Mouse (Mus musculus) heart, postnatal 10 days (tissue): Measurements from ENCODE around the gene Rbp1. TPM values are rescaled to one million over a fixed set of nuclear protein-coding genes. Genes with fewer than 3 reads are reported as not detected.

Source experiments
- DNase-seq, 2 experiments: peaks; one replicate each; pipeline ENCODE4 v3.0.0; 2021
- intact Hi-C: fragments of 180-260 bp; cut with DNase I; formaldehyde crosslinking; loops from one replicate; pipeline ENCODE4 v1.15.1; 2025
- total RNA-seq, 2 experiments: library from RNA; stranded (reverse); gene quantifications; 2 replicates each; pipeline ENCODE4 v1.2.3; 2021

Gene Rbp1
- total RNA-seq = 10 to 100 TPM; 13.1 to 14.6 TPM

DNA sequence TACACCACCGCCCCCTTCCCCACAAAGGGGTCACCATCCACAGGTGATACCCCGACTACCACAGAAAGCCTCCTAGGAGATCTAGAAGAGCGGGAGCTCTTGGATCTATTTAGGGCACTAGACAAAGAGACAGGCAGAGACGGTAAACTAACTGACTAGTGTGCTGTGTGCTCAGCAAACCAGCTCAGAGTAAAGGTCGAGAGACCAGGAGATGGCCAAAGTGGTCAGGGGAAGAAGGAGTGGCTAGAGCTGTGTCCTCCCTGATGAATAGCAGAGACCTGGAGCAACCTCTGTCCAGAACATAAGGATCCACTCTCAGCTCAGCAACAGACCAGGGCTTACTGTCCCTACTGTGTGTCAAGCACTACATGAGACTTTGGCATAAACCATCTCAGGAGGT lies at the start of gene Rbp1:
TSS of gene Rbp1 (plus strand) at position 306 of the 400 bp plus-strand sequence.
- no peak for DNase-seq
- intact Hi-C loops = no loop called here

DNA sequence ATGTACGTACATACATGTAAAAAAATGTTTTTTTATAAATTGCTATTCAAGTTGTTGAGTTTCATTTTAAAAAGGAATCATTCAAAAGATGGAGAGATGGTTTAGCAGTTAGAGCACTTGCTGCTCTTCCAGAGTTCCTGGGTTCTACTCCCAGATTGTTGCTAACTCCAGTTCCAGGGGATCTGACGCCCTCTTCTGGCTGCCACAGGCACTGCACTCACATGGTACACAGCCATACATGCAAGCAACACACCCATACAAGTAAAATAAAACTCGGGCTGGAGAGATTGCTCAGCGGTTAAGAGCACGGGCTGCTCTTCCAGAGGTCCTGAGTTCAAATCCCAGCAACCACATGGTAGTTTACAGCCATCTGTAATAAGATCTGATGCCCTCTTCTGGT lies 49.4 kb upstream of the Rbp1 start:
- intact Hi-C loops = no loop called here
- no peak for DNase-seq

DNA sequence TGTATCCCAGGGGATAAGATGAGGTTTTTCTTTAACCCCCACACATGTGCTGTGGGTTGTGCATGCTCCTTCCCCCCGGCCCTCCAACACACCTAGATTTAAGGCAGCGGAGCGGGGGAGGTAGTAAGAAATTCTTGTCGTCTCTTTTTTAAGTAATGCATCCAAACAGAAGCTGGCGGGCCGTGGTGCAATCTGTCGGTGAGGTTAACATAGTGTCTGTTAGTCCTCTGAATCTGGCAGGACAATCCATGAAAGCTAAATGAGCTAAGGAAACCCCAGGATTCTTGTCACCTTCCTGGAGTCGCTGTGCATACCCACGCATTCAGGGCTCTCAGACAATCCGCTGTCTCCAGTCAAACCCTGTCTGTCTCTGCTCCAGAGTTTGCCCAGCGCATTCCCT lies 47.9 kb upstream of the Rbp1 start:
- intact Hi-C loops = no loop called here
- DNase-seq = no peak

DNA sequence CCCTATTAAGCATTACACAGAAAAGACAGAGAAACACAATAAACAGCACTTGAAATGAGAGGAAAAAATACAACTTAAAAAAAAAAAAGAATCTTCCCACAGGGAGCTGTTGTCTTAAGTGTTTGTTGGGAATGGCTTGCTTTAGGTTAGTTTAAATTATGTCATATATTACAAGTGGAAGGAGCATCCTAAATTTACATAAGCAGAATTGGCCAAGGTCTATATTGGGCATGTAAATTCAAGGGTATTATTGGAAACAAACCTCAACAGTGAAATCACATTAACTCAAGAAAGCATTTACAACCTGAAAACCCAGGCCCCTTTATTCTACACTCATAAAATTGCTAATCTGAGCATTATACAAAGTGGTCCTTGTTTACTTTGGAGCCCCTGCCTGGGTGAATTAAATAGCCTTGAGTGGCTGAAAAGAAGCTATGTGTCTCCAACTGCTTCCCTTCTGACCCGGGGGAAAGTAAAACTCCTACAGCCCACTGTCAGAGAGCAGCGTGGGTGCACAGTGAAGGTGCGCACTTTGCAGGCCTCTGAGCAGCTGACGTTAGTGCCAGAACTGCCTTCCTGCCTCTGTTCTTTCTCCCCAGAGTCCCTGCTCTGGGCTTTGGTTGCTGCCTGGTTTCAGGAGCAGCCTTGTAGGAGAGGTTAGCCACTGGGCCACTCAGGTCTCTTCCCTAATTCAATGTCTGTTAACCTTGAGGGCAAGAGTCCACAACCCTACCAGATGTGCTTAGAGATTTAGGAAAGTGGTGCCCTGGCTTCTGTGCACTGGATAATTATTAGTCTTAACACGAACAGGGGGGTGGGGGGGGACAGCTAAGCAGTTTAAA lies 47.2 kb upstream of the Rbp1 start:
- DNase-seq = no peak
- intact Hi-C loops = no loop called here

DNA sequence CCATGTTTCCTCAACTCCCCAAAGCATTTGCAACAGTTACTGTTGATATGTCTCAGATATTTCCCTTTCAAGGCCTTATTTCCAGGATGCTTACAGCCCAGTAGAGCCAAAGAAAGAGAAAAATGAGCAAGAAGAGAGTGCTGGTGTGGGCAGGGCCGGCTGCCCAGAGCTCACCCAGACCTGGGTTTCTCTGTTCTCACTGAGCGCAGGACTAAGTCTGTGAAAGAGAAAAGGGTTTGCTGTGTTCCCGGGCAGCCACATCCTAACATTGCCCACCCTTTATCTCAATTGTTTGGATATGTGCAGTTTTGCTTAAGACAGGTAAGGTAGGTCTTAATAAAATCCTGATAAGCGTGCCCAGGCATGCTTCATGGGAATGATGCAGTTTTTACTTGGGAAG lies 43.0 kb upstream of the Rbp1 start:
- no peak for DNase-seq
- intact Hi-C loops = no loop called here

DNA sequence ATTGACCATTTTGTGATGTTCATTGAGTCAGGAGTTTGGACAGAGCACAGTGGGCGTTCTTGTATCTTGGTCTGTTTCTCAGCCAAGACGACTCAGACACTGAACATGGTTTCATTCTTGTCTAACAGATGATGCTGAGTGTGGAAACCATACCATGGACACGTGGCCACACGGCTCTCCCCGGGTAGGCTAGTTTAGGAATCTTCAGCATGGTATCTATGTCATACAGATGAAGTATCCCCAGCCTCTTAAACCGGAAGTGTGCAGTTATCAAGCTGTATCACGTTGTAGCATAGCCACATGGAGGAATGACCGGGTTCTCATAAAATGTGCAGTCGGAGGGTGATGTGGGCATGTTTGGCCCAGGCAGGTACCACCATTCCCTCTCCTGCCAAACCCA lies 42.2 kb upstream of the Rbp1 start:
- intact Hi-C loops = no loop called here
- DNase-seq = no peak

DNA sequence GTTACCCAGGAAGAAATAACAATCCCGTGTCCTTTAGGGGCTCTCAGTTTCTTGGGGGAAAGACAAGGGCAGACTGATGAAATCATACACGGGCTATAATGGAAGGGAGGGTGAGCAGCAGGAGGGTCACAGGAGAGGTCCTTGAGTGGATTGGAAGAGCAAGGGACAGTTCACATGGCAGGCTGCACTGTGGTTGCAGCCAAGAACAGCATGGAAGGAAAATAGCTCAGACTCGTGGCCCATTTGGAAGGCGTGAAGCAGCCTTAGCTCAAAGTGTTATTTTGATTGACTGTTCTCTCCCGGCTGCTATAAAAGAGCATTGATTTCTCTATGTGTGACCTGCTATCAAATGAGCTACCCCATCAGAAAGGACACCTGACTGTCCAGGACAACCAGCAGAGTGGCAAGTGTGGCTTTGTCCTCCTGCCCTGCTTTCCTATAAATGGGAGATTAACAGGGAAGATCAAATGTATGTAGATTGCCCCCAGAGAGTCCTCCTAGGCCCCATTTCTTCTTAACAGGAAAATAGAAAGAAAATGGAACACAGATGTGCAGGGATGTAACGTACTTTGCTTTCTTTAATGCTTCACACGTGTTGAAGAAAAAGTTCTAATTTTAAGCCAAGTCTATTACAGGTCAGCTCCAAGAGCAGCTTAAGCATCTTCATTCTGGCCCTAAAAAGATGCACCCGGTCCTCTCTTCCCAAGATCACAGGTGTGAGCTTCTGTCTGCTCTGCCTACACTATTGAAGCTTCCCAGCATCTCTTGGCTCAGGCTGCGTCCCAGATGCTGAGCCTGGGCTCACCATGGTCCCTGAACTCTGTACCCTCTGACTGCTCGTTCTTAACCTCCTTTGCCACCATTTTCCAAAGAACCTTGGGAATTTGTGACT lies 34.8 kb upstream of the Rbp1 start:
- intact Hi-C loops = no loop called here
- DNase-seq = peak; percentile 9 to 11

DNA sequence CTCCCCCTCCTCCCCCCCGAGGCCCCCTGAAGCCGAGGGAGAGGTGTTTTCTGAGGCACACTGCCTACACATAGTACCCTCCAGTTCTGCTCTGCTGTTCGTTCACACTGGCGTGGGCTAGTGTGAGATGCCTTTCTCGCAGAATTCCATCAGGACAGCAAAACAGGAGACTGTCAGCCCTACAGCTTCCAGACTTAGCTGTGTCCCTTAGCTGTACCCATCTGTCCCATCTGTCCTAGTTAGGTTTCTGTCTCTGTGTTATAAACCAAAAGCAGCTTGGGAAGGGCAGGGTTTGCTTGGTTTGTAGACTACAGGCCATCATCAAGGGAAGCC lies 34.2 kb upstream of the Rbp1 start:
- intact Hi-C loops = no loop called here

DNA sequence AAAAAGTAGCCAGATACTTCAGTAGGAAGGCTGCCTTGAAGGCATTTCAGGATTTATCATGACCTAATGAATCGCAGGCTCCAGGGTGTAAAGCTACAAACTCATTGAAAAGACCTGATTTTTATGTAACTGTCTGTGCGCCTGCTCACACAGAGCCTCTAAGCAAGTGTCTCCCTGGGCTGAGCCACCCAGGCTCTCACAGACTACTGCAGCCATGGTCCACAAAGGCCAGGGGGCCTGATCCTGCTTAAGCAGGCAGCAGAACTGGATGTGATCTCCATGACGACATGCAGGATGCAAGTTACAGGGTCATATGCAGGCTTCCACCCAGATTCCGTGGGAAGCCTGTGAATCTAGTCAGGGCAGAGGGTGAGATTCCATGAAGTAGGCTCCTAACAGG lies 29.3 kb upstream of the Rbp1 start:
- DNase-seq = no peak
- intact Hi-C loops = no loop called here

More for the DNA sequence above, 34.2 kb upstream of the Rbp1 start:
- DNase-seq = no peak

DNA sequence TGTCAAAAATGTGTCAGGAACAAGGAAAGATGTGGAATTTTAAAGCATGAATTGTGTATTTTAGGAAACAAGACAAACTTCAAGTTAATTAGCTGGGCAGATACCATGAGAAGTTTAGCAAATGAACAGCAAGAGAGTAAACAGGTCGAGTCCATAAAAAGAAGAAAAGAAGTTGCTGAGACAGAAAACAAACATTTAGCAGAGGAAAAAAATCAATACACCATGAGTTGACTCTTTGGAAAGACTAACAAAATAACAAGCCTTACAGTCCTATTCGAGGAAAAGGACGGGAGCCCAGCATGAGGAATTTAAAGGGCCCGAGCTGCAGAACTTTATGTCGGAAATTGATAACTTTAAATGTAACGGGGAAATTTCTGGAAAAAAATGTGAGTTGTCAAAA lies 25.6 kb upstream of the Rbp1 start:
- intact Hi-C loops = no loop called here
- DNase-seq = no peak

DNA sequence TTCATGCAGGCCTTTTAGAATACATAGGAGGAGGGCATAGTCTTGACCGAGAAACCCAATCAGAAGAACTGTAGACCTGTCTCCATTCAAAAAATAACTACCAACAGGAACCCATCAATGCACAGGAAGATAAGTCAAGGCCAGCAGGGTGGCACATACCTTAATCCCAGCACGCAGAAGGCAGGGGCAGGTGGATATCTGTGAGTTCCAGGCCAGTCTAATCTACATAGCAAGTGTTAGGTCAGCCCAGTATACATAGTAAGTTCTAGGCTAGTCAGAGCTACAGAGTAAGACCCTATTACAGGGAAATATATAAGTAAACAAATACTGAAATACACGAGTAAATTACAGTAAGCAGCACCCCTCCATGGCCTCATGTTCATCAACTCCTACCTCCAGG lies 24.9 kb upstream of the Rbp1 start:
- no peak for DNase-seq
- intact Hi-C loops = no loop called here

DNA sequence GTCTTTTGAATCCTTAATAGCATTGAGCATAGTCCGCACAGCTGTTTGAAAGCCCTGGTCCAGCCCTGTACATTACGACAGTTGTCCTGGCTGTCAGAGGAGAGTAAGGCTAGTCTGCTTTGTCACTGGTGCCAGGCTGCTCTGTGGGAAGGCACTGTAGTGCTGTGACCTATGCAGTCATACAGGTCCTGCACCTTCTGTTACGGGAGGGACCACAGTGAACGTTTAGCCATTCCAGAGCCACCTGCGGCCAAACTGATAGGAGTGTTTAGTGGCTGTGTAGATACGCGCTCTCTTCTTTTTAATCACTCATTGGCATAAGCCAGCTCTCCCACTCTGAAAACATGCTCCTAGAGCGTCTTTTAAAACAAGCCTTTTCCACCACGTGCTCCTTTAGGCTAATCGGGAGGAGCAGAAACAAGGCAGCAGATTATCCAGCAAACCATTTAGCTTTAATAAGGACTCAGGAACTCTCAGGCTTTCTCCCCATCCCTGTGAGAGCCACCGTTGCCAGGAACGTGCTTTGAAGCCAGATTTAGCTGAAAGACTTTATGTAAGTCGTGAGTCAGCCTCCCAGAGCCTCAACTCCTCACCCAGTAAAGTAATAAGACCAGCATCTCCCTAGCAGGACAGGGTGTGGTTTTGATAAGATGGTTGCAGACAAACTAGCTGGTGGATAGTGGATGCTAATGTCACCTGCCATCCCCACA lies 22.4 kb upstream of the Rbp1 start:
- DNase-seq = no peak
- intact Hi-C loops = no loop called here

DNA sequence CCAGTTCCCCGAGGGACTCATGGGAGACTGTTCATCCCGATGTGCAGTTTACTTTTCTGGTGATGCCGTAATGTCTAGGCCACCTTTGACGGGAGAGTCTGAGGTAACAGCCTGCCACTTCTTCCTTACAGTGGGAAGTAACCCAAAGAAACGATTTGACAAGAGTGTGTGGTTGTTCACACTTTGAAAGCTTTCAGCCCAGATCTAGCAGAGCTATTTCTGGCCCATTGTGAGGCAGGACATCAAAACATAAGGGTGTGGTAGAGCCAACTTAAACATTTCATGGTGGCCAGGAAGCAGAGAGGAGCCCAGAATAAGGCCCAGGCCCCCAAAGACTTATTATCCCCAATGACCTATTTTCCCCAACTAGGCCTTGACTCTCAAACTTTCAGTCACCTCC lies 21.1 kb upstream of the Rbp1 start:
- DNase-seq = no peak
- intact Hi-C loops = no loop called here

DNA sequence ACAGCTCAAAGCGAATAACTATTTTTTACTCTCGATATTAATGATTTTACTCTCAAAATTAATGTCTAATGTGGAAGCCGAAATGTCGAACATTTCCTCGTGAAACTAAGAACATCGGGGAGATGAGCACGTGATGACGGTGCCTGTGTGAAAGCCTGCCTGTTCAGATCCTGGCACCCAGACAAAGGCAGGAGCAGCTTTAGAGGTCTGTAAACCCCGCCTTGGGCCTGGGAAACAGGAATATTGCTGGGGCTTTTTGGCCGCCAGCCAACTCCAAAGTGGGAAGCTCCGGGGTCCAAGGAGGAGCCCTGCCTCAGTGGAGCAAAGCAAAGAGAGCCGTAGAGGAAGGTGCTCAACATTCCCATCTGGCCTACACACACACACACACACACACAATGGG lies 15.0 kb upstream of the Rbp1 start:
- intact Hi-C loops = loop anchor here (2.0 kb wide), 1 partner anchor 131 kb away; no protein-coding TSS in a partner anchor
- no peak for DNase-seq

DNA sequence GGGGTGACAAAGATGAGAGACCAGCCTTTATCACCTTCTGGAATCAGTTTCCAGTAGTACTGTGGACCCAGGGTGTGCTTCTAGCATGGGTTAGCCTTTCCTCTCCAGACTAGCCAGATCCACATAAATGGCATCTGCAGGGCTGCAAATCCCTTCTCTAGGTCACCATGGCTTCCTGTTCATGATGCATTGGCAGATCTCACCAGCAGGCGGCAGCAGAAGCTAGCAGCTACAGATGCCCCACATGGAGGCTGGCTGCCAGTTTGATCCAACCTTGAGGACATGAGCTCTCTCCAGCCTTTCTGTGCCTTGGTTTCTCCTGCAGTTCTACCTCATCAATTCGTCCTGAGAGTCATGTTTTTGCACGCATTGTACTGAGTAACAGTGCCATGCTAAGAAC lies 13.6 kb upstream of the Rbp1 start:
- intact Hi-C loops = loop anchor here (2.0 kb wide), 1 partner anchor 130 kb away; no protein-coding TSS in a partner anchor
- peak; percentile 72 to 78 for DNase-seq

DNA sequence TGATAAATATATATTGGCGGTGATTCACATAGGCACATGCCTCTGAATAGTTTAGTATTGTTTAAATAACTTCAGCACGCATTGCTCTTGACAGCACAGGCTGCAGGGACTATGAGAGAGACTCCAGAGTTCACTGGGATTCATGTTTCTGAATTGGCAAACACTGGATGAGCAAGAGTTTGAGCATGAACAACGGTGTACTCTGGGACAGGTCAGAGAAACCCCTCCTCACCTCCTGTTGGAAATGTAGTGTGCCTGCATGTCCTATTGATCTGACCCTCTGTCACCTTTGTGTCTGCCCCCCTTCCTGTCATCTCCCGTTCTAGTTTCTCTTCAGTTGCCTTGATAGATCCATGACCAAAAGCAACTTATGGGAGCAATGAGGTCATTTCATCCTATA lies 7.3 kb upstream of the Rbp1 start:
- intact Hi-C loops = no loop called here
- DNase-seq = no peak

DNA sequence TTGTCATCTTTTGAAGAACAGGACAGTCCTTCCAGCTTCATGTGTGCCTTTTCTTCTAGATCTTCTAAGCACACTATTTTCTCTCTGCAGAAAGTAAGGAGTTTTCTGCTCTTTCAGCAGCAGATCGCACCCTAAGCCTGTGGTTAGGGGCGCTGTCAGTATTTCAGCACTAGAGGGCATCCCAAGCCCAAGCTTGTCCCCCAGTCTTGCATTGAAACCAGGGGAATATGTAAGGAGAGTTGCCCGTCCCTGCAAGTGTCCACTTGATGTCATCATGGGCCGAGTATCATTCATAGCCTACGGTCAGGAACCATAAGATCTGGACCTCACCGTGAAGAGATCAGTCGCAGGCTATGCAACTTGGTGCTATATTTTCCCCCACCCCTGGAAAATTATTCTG lies 4.8 kb upstream of the Rbp1 start:
- intact Hi-C loops = loop anchor here (1.0 kb wide), 1 partner anchor 120 kb away; no protein-coding TSS in a partner anchor
- peak; percentile 51 to 55 for DNase-seq

DNA sequence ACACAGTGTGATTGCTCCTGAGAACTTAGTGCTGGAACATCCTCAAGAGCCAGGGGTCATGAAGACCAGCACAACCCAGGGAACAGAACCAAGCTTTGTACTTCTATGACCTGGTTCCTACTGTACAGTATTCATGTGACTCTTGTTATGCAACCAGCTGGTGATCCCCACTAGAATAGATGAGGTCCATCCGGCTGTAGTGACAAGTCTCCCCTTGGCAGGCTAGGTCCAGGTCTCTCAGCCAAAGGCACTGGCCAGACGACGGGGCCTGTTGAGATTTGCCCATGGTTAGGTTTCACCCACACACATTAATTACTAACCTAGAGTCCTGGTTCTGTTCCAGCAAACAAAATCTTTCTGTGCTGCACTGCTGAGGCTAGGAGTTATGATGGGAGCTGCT lies 4.4 kb upstream of the Rbp1 start:
- DNase-seq = no peak
- intact Hi-C loops = loop anchor here (1.0 kb wide), 1 partner anchor 120 kb away; no protein-coding TSS in a partner anchor

DNA sequence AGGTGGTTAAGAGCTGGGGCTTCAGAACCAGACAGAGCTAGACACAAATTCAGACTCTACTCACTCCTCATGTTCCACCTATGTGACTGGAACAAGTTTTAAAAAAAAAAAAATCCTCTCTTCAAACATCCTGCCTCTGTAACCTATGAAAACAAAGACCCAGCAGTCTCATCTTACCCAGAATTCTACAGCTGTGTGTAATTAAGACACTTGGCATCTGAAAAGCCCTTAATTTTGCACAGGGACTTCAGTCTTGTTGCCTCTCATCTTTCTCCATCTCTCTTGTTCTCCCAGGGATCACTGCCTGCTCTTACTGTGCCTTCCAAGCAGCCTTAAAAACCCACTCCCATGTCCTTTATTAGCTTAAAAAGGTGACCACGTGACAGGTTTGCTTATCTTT lies 2.1 kb upstream of the Rbp1 start:
- intact Hi-C loops = no loop called here
- no peak for DNase-seq

DNA sequence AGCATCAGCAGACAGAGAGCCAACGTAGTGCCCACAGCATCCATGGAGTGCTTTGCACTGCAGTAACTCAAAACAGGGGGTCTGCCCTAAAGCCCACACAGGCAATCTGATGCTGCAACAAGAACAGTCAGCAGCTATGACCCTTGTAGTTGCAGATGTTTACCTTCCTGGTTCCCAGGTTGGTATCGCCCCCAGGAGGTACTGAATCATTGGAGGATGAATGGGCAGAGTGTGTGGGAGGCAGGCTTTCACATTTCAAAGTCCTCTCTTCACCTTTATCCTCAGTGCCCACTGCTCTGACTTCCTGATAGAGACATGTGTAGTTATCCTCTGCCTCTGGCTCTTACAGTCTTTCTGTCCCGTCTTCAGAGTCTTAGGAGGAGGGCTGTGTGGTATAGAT lies 858 bp upstream of the Rbp1 start:
- intact Hi-C loops = no loop called here
- DNase-seq = no peak

DNA sequence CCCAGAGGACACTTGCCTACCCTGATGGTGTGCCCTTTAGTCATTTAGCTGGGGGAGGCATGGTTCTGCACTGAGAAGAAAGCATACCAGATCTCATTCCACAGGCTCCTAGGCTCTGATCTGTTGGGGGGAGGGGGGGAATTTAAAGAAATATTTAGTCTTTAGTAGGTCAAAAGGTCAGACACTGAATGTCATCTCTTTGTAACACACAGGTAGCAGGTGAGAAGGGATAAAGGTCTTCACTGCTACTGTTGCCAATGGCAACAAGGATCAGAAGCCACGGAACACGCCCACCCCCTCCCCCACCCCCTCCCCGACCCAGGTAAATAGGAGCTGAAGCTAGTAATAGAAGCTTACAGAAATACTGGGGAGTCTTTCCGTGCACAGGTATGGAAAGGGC lies 930 bp downstream of the Rbp1 start:
- intact Hi-C loops = no loop called here
- DNase-seq = no peak
